Mouse (Mus musculus): ENCODE results near the gene Grin2b. TPM values are rescaled to one million over a fixed set of nuclear protein-coding genes. Genes with fewer than 3 reads are reported as not detected.

Grin2b gene
- polyA plus RNA-seq (2014; fragmentation: Illumina TruSeq; extraction: RNeasy Lipid Tissue Mini Kit (QIAGEN cat#74804); ENCODE audit: insufficient read depth, low read depth, low replicate concordance) = not detected

GRCm38 (mm10) chr6:136173191-136173896 lies at the start of gene Grin2b:
Gene Grin2b, minus strand, starts transcription at chr6:136173511.

Other genes starting within 250 kb of the Grin2b start
- gene Gm8994, start 154.0 kb upstream of the Grin2b start, polyA plus RNA-seq (2014; fragmentation: Illumina TruSeq; extraction: RNeasy Lipid Tissue Mini Kit (QIAGEN cat#74804); ENCODE audit: insufficient read depth, low read depth, low replicate concordance) = not detected
- gene E330021D16Rik, start 242.1 kb upstream of the Grin2b start, polyA plus RNA-seq (2014; fragmentation: Illumina TruSeq; extraction: RNeasy Lipid Tissue Mini Kit (QIAGEN cat#74804); ENCODE audit: insufficient read depth, low read depth, low replicate concordance) = not detected